Comparison of ENCODE assay signal across 9 mouse cellular contexts in the genomic region with DNA sequence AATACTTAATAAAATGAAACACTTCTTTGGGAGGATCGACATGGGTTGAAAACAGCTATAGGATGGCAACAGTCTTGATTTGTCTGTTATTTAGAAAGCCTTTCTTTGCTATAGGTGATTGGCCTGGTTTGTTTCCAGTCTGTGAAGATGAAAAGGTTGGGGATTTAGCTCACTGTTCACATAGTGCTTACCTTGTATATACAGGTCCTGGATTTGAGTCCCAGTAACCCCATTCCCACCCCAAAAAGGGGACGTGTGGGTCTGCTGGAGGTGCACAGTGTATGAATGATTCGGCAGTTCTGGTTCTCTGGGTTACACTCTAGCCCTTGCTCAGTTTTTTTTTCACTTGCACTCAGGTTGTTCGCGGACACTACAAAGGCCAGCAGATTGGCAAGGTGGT. TPM values are rescaled to one million over a fixed set of nuclear protein-coding genes. Genes with fewer than 3 reads are reported as not detected.
DNase-seq lines count a peak whose midpoint lies in the region; ATAC-seq and TF ChIP-seq lines count a peak whose summit lies in the region.
"Had no signal": no experiment of that assay in that cellular context is flagged by ENCODE, and none has a peak within 500 bp of the region (broad histone marks: within the 10 kb centered on the region; RNA-seq: fewer than 3 reads in every experiment).

No protein-coding gene starts in this region.

- DNase-seq in heart, postnatal 4 days, result no peak
- DNase-seq in CH12.LX (ENCODE audit: extremely low read depth), result no peak
- no peak for DNase-seq in hindbrain, embryonic 10.5 days (ENCODE audit: low spot score)
- DNase-seq in ovary, postnatal 36 days (ENCODE audit: low spot score), result no peak
- no peak for DNase-seq in thymus, adult 18-20 months

- no peak for ATAC-seq in heart, embryonic 11.5 days (replicated peaks; ENCODE audit: insufficient number of reproducible peaks, low FRiP score, low TSS enrichment)
- ATAC-seq in CD4-positive, CD25-positive, alpha-beta regulatory T cell, adult 4 months, result no peak

- H3K27me3 ChIP-seq in heart, embryonic 11.5 days (ENCODE audit: control insufficient read depth, insufficient read depth, low read length), result 0 out of 2 replicates have a peak, but pooled peaks cover 2% of the 10 kb centered on the region
- peaks cover 18% of the 10 kb centered on the region for H3K27me3 ChIP-seq in CH12.LX (replicated peaks)
- peaks cover 4% of the 10 kb centered on the region; the same call in 1 of the 2 replicates for H3K27me3 ChIP-seq in hindbrain, embryonic 10.5 days (ENCODE audit: insufficient read depth, poor library complexity, severe bottlenecking)

- TF ChIP-seq POLR2A in CH12.LX (IDR thresholded peaks at IDR 0.05; ENCODE audit: low read depth, low read length), result peak; percentile 44; the same call in 1 of the 2 replicates

- dilution Hi-C loops in CH12.LX (cut with MboI; ENCODE audit: extremely low pct_ligation_motif_present, extremely low pct_unique_long_range_greater_than_20kb, low sequenced_read_pairs), result no loop called here

- peak overlapping the region; percentile 93 for H3K4me3 ChIP-seq in heart, embryonic 11.5 days (ENCODE audit: low read depth, low read length)
- H3K4me3 ChIP-seq in CH12.LX (replicated peaks in 1 of 3; ENCODE audit: low read depth in 2 of 3, low read length in 2 of 3, poor library complexity in 1 of 3) (peak overlapping the region; percentile 71 to 92 (median 78)), macrophage (ENCODE audit: inconsistent target) (peak overlapping the region; percentile 99)
- H3K4me3 ChIP-seq in hindbrain, embryonic 10.5 days, result peak overlapping the region; percentile 88

- peak overlapping the region; percentile 82 for H3K4me2 ChIP-seq in heart, embryonic 11.5 days
- peak overlapping the region; percentile 80 for H3K4me2 ChIP-seq in CH12.LX (ENCODE audit: insufficient read depth, low read depth, poor library complexity, severe bottlenecking)

- H3K79me2 ChIP-seq in CH12.LX (replicated peaks; ENCODE audit: control insufficient read depth, extremely low read depth, insufficient read depth, poor library complexity, severe bottlenecking) (peaks cover 19% of the 10 kb centered on the region), macrophage (ENCODE audit: inconsistent target) (peaks cover 20% of the 10 kb centered on the region)

- no peak overlapping the region for H3K27ac ChIP-seq in heart, embryonic 11.5 days (ENCODE audit: low read depth, low read length)
- H3K27ac ChIP-seq in CH12.LX (ENCODE audit: insufficient read depth, low read depth) (no peak overlapping the region), macrophage (no peak overlapping the region)
- H3K27ac ChIP-seq in hindbrain, embryonic 10.5 days, result peak overlapping the region; percentile 97

- TF ChIP-seq RAD21 in CH12.LX (IDR thresholded peaks at IDR 0.05; ENCODE audit: low read depth, low read length), result no peak

- no peak for TF ChIP-seq EP300 in CH12.LX (IDR thresholded peaks at IDR 0.05; ENCODE audit: low read length)

- H3K9me3 ChIP-seq in heart, embryonic 11.5 days (replicated peaks; ENCODE audit: control insufficient read depth, low read length), result no peaks in the 10 kb centered on the region
- peaks cover 5% of the 10 kb centered on the region for H3K9me3 ChIP-seq in CH12.LX (replicated peaks; ENCODE audit: low read length)
- H3K9me3 ChIP-seq in hindbrain, embryonic 10.5 days, result no peaks in the 10 kb centered on the region

- in situ Hi-C loops in CH12.LX (cut with MboI; ENCODE audit: low pct_ligation_motif_present, low pct_unique_long_range_greater_than_20kb, low sequenced_read_pairs), result loop anchor here (5.0 kb wide), 1 partner anchor 69 kb away; no protein-coding TSS in a partner anchor

- 70% methylated on average over 5 of the region's 5 CpGs for WGBS in heart, embryonic 11.5 days (ENCODE audit: insufficient replicate concordance)
- 86% methylated on average over 5 of the region's 5 CpGs for WGBS in hindbrain, embryonic 10.5 days
- 57% methylated on average over 5 of the region's 5 CpGs for WGBS in macrophage (ENCODE audit: missing documents)

- H3K9ac ChIP-seq in heart, embryonic 11.5 days (ENCODE audit: low read depth, low read length), result peak overlapping the region; percentile 99; the same call in 1 of the 2 replicates
- peak overlapping the region; percentile 100 for H3K9ac ChIP-seq in CH12.LX (ENCODE audit: insufficient read depth, low read depth)

- peaks cover 26% of the 10 kb centered on the region for H3K36me3 ChIP-seq in heart, embryonic 11.5 days (ENCODE audit: control insufficient read depth, insufficient read depth, low read length)
- H3K36me3 ChIP-seq in CH12.LX (replicated peaks in 1 of 2; ENCODE audit: control insufficient read depth in 1 of 2, insufficient read depth in 1 of 2, low read length in 1 of 2) (peaks cover 36 to 54% of the 10 kb centered on the region in 2 experiments), macrophage (ENCODE audit: inconsistent target) (peaks cover 26% of the 10 kb centered on the region)
- H3K36me3 ChIP-seq in hindbrain, embryonic 10.5 days, result peaks cover 56% of the 10 kb centered on the region

- H3K4me1 ChIP-seq in heart, embryonic 11.5 days (ENCODE audit: control insufficient read depth, insufficient read depth, low read length), result peaks cover 7% of the 10 kb centered on the region; the same call in 1 of the 2 replicates
- peaks cover 5 to 28% of the 10 kb centered on the region in 2 experiments; a peak in 3 of 4 replicates for H3K4me1 ChIP-seq in CH12.LX (ENCODE audit: control insufficient read depth in 1 of 2, insufficient read depth in 2 of 2)
- peaks cover 15% of the 10 kb centered on the region for H3K4me1 ChIP-seq in hindbrain, embryonic 10.5 days (replicated peaks)

- no peak for TF ChIP-seq CTCF in CH12.LX (conservative IDR thresholded peaks at IDR 0.05 in 1 of 2, IDR thresholded peaks at IDR 0.05 in 1 of 2; ENCODE audit: low read depth in 2 of 2, low read length in 2 of 2)

RNA-seq across cellular contexts. Expression of a gene that starts 1.4 kb away (rescaled TPM):
- 719 and 795 TPM in 2 replicates for polyA plus RNA-seq in heart, embryonic 11.5 days (2014; fragmentation: Nextera tagmentation; extraction: Ambion mirVana)
- total RNA-seq in heart, postnatal 4 days (2021), result 100 to 1,000 TPM; 896 to 908 TPM
- total RNA-seq in CH12.LX (2012; rRNA removed) (6,137 and 6,551 TPM in 2 replicates), CH12.LX (2014; rRNA removed) (6,202 and 6,508 TPM in 2 replicates)
- polyA plus RNA-seq in CH12.LX (2012; ENCODE audit: insufficient read length, low read depth) (3,408 and 4,622 TPM in 2 replicates), macrophage (2018) (1,656 to 2,144 TPM (median 1,836 TPM) in 3 replicates)
- 904 and 972 TPM in 2 replicates for polyA plus RNA-seq in hindbrain, embryonic 10.5 days (2016; fragmentation: Nextera tagmentation; extraction: Ambion mirVana)
- 100 to 1,000 TPM in 1 of 26 experiments, 10 to 100 TPM in 25; 26.0 to 302 (median 43.7) TPM for total RNA-seq in macrophage (2018; cell fraction: chromatin; rRNA removed)
- 1,000 to 10,000 TPM in 18 of 26 experiments, 100 to 1,000 TPM in 8; 842 to 2,674 (median 1,214) TPM for total RNA-seq in macrophage (2018; cell fraction: cytosol; rRNA removed)
- 100 to 1,000 TPM in 25 of 26 experiments, 10 to 100 TPM in 1; 73.4 to 245 (median 147) TPM for total RNA-seq in macrophage (2018; cell fraction: nucleus; rRNA removed)
- polyA plus RNA-seq in CD4-positive, CD25-positive, alpha-beta regulatory T cell, adult 4 months (2017; shearing (Covaris generic)), result 1,000 to 10,000 TPM; 1,826 to 2,291 TPM

RNA-seq across cellular contexts. Expression of a gene that starts 14.5 kb away (rescaled TPM):
- 0.11 and 0.18 TPM in 2 replicates for polyA plus RNA-seq in heart, embryonic 11.5 days (2014; fragmentation: Nextera tagmentation; extraction: Ambion mirVana)
- under 1 TPM; 0.21 to 0.32 TPM for total RNA-seq in heart, postnatal 4 days (2021)
- total RNA-seq in CH12.LX (2012; rRNA removed) (not detected in 2 replicates), CH12.LX (2014; rRNA removed) (not detected in 2 replicates)
- polyA plus RNA-seq in CH12.LX (2012; ENCODE audit: insufficient read length, low read depth) (not detected in 2 replicates), macrophage (2018) (not detected in 3 replicates)
- polyA plus RNA-seq in hindbrain, embryonic 10.5 days (2016; fragmentation: Nextera tagmentation; extraction: Ambion mirVana), result 0.07 TPM in 1 of 2 replicates, not detected in the other
- total RNA-seq in macrophage (2018; cell fraction: chromatin; rRNA removed), result not detected
- total RNA-seq in macrophage (2018; cell fraction: cytosol; rRNA removed), result not detected
- not detected for total RNA-seq in macrophage (2018; cell fraction: nucleus; rRNA removed)
- polyA plus RNA-seq in CD4-positive, CD25-positive, alpha-beta regulatory T cell, adult 4 months (2017; shearing (Covaris generic)), result not detected
- total RNA-seq: neutrophil, adult 5-6 weeks had no signal

RNA-seq across cellular contexts. Expression of a gene that starts 24.1 kb away (rescaled TPM):
- polyA plus RNA-seq in heart, embryonic 11.5 days (2014; fragmentation: Nextera tagmentation; extraction: Ambion mirVana), result not detected in 2 replicates
- not detected for total RNA-seq in heart, postnatal 4 days (2021)
- not detected in 2 replicates for total RNA-seq in CH12.LX (2012; rRNA removed)
- not detected in 2 replicates for total RNA-seq in CH12.LX (2014; rRNA removed)
- not detected in 2 replicates for polyA plus RNA-seq in CH12.LX (2012; ENCODE audit: insufficient read length, low read depth)
- polyA plus RNA-seq in hindbrain, embryonic 10.5 days (2016; fragmentation: Nextera tagmentation; extraction: Ambion mirVana), result not detected in 2 replicates
- total RNA-seq in macrophage (2018; cell fraction: chromatin; rRNA removed), result not detected
- total RNA-seq in macrophage (2018; cell fraction: cytosol; rRNA removed), result not detected
- not detected for total RNA-seq in macrophage (2018; cell fraction: nucleus; rRNA removed)
- not detected in 3 replicates for polyA plus RNA-seq in macrophage (2018)
- polyA plus RNA-seq in CD4-positive, CD25-positive, alpha-beta regulatory T cell, adult 4 months (2017; shearing (Covaris generic)), result not detected
- total RNA-seq: neutrophil, adult 5-6 weeks had no signal

RNA-seq across cellular contexts. Expression of a gene that starts 31.2 kb away (rescaled TPM):
- 52.5 and 59.9 TPM in 2 replicates for polyA plus RNA-seq in heart, embryonic 11.5 days (2014; fragmentation: Nextera tagmentation; extraction: Ambion mirVana)
- 10 to 100 TPM; 57.9 to 66.3 TPM for total RNA-seq in heart, postnatal 4 days (2021)
- 30.3 and 31.1 TPM in 2 replicates for total RNA-seq in CH12.LX (2012; rRNA removed)
- total RNA-seq in CH12.LX (2014; rRNA removed), result 46.9 and 47.0 TPM in 2 replicates
- polyA plus RNA-seq in CH12.LX (2012; ENCODE audit: insufficient read length, low read depth), result 35.2 and 54.4 TPM in 2 replicates
- polyA plus RNA-seq in hindbrain, embryonic 10.5 days (2016; fragmentation: Nextera tagmentation; extraction: Ambion mirVana), result 56.3 and 57.7 TPM in 2 replicates
- total RNA-seq in macrophage (2018; cell fraction: chromatin; rRNA removed), result 100 to 1,000 TPM in 20 of 26 experiments, 10 to 100 TPM in 6; 82.6 to 322 (median 136) TPM
- total RNA-seq in macrophage (2018; cell fraction: cytosol; rRNA removed), result 100 to 1,000 TPM in 8 of 26 experiments, 10 to 100 TPM in 18; 56.9 to 134 (median 72.2) TPM
- total RNA-seq in macrophage (2018; cell fraction: nucleus; rRNA removed), result 100 to 1,000 TPM in 15 of 26 experiments, 10 to 100 TPM in 11; 62.4 to 248 (median 110) TPM
- polyA plus RNA-seq in macrophage (2018), result 52.9 to 132 TPM (median 60.1 TPM) in 3 replicates
- polyA plus RNA-seq in CD4-positive, CD25-positive, alpha-beta regulatory T cell, adult 4 months (2017; shearing (Covaris generic)), result 10 to 100 TPM; 29.6 to 33.9 TPM

RNA-seq across cellular contexts. Expression of a gene that starts 54.5 kb away (rescaled TPM):
- 9.0 and 12.3 TPM in 2 replicates for polyA plus RNA-seq in heart, embryonic 11.5 days (2014; fragmentation: Nextera tagmentation; extraction: Ambion mirVana)
- total RNA-seq in heart, postnatal 4 days (2021), result 10 to 100 TPM; 32.1 to 36.8 TPM
- total RNA-seq in CH12.LX (2012; rRNA removed) (0.04 TPM in 1 of 2 replicates, not detected in the other), CH12.LX (2014; rRNA removed) (not detected in 2 replicates)
- polyA plus RNA-seq in CH12.LX (2012; ENCODE audit: insufficient read length, low read depth) (0.12 TPM in 1 of 2 replicates, not detected in the other), macrophage (2018) (not detected in 3 replicates)
- 7.9 and 8.6 TPM in 2 replicates for polyA plus RNA-seq in hindbrain, embryonic 10.5 days (2016; fragmentation: Nextera tagmentation; extraction: Ambion mirVana)
- not detected for total RNA-seq in macrophage (2018; cell fraction: chromatin; rRNA removed)
- not detected for total RNA-seq in macrophage (2018; cell fraction: cytosol; rRNA removed)
- not detected for total RNA-seq in macrophage (2018; cell fraction: nucleus; rRNA removed)
- polyA plus RNA-seq in CD4-positive, CD25-positive, alpha-beta regulatory T cell, adult 4 months (2017; shearing (Covaris generic)), result under 1 TPM; 0.16 to 0.19 TPM
- total RNA-seq: neutrophil, adult 5-6 weeks had no signal
